Comparison of ENCODE assay signal across 27 mouse cellular contexts in the genomic region with DNA sequence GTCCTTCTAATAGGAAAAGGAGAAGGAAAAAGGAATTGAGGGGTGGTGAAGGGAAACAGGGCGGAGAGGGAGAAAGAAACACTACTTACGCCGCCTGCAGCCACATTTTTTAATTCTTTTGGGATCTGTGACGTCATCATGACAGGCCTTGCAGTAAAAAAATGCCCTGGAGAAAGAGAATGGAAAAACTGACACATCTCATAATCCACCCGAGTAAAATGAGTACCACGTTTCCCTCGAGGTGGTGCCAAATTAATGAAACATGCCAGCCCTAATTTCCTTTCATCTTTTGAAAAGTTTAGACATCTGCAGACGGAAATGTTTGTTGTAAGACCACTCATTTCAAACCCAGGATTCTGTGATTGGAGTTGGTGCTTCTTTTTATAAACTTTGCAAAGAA.
DNase-seq lines count a peak whose midpoint lies in the region; ATAC-seq lines count a peak whose summit lies in the region.
"Had no signal": no experiment of that assay in that cellular context is flagged by ENCODE, and none has a peak within 500 bp of the region (broad histone marks: within the 10 kb centered on the region; RNA-seq: fewer than 3 reads in every experiment).

No protein-coding gene starts in this region.

- H3K27ac ChIP-seq in heart, embryonic 12.5 days (ENCODE audit: poor library complexity, severe bottlenecking), result no peak overlapping the region
- peak overlapping the region; percentile 28; the same call in 1 of the 2 replicates for H3K27ac ChIP-seq in limb, embryonic 13.5 days
- no peak overlapping the region for H3K27ac ChIP-seq in limb, embryonic 10.5 days
- H3K27ac ChIP-seq in brown adipose tissue, adult 24 weeks (replicated peaks; ENCODE audit: low read depth, low read length), result peak overlapping the region; percentile 87
- H3K27ac ChIP-seq: embryonic facial prominence, embryonic 13.5 days; forebrain, embryonic 12.5 days; hindbrain, embryonic 13.5 days; kidney, postnatal 0 days; lung, embryonic 15.5 days; midbrain, embryonic 12.5 days; neural tube, embryonic 12.5 days; stomach, embryonic 15.5 days had no signal

- 63% methylated on average over 8 of the region's 8 CpGs for WGBS in heart, embryonic 12.5 days
- 24% methylated on average over 8 of the region's 8 CpGs for whole genome bisulfite sequencing in limb, embryonic 13.5 days
- WGBS in limb, embryonic 10.5 days, result 76% methylated on average over 8 of the region's 8 CpGs

- no peak overlapping the region for H3K4me3 ChIP-seq in heart, embryonic 12.5 days
- no peak overlapping the region for H3K4me3 ChIP-seq in limb, embryonic 13.5 days
- H3K4me3 ChIP-seq in limb, embryonic 10.5 days, result no peak overlapping the region
- H3K4me3 ChIP-seq in brown adipose tissue, adult 24 weeks (ENCODE audit: insufficient read depth, low read depth, low read length), result no peak overlapping the region
- H3K4me3 ChIP-seq: embryonic facial prominence, embryonic 13.5 days; forebrain, embryonic 12.5 days; hindbrain, embryonic 13.5 days; lung, embryonic 15.5 days; midbrain, embryonic 12.5 days; myocyte; neural tube, embryonic 12.5 days; stomach, embryonic 15.5 days had no signal

- no peaks in the 10 kb centered on the region for H3K27me3 ChIP-seq in heart, embryonic 12.5 days (replicated peaks)
- H3K27me3 ChIP-seq in limb, embryonic 13.5 days, result 0 out of 2 replicates have a peak, but pooled peaks cover 2% of the 10 kb centered on the region
- H3K27me3 ChIP-seq in limb, embryonic 10.5 days (ENCODE audit: low read depth, poor library complexity, severe bottlenecking), result peaks cover 32% of the 10 kb centered on the region
- H3K27me3 ChIP-seq: embryonic facial prominence, embryonic 13.5 days; forebrain, embryonic 12.5 days; lung, embryonic 15.5 days; midbrain, embryonic 12.5 days; neural tube, embryonic 12.5 days; stomach, embryonic 15.5 days had no signal

- no peaks in the 10 kb centered on the region for H3K9me3 ChIP-seq in heart, embryonic 12.5 days (replicated peaks)
- no peaks in the 10 kb centered on the region for H3K9me3 ChIP-seq in limb, embryonic 13.5 days
- H3K9me3 ChIP-seq in limb, embryonic 10.5 days (replicated peaks), result no peaks in the 10 kb centered on the region
- H3K9me3 ChIP-seq: embryonic facial prominence, embryonic 13.5 days; forebrain, embryonic 12.5 days; hindbrain, embryonic 13.5 days; lung, embryonic 15.5 days; midbrain, embryonic 12.5 days; neural tube, embryonic 12.5 days; stomach, embryonic 15.5 days had no signal

- H3K36me3 ChIP-seq in heart, embryonic 12.5 days, result no peaks in the 10 kb centered on the region
- H3K36me3 ChIP-seq in limb, embryonic 13.5 days, result no peaks in the 10 kb centered on the region
- no peaks in the 10 kb centered on the region for H3K36me3 ChIP-seq in limb, embryonic 10.5 days
- H3K36me3 ChIP-seq: embryonic facial prominence, embryonic 13.5 days; forebrain, embryonic 12.5 days; lung, embryonic 15.5 days; midbrain, embryonic 12.5 days; neural tube, embryonic 12.5 days; stomach, embryonic 15.5 days had no signal

- H3K4me1 ChIP-seq in heart, embryonic 12.5 days (replicated peaks), result no peaks in the 10 kb centered on the region
- peaks cover 13% of the 10 kb centered on the region; the same call in 1 of the 2 replicates for H3K4me1 ChIP-seq in limb, embryonic 13.5 days
- H3K4me1 ChIP-seq in limb, embryonic 10.5 days, result peaks cover 5% of the 10 kb centered on the region
- H3K4me1 ChIP-seq in brown adipose tissue, adult 24 weeks (ENCODE audit: control insufficient read depth, insufficient read depth, insufficient read length, low read length), result peaks cover 3% of the 10 kb centered on the region; the same call in 1 of the 2 replicates
- H3K4me1 ChIP-seq: forebrain, embryonic 12.5 days; hindbrain, embryonic 13.5 days; lung, embryonic 15.5 days; midbrain, embryonic 12.5 days; neural tube, embryonic 12.5 days; stomach, embryonic 15.5 days had no signal

- ATAC-seq in heart, embryonic 12.5 days (ENCODE audit: insufficient number of reproducible peaks, low FRiP score), result no peak
- no peak for ATAC-seq in limb, embryonic 13.5 days (ENCODE audit: low FRiP score, low read depth)
- no peak for ATAC-seq in activated CD4-positive, CD25-positive, alpha-beta regulatory T cell, adult 4 months
- ATAC-seq: forebrain, postnatal 0 days; intestine, embryonic 16.5 days had no signal

- no peak overlapping the region for H3K9ac ChIP-seq in heart, embryonic 12.5 days
- no peak overlapping the region for H3K9ac ChIP-seq in limb, embryonic 13.5 days
- H3K9ac ChIP-seq: embryonic facial prominence, embryonic 13.5 days; forebrain, embryonic 12.5 days; forebrain, postnatal 0 days; hindbrain, embryonic 13.5 days; lung, embryonic 15.5 days; midbrain, embryonic 12.5 days; neural tube, embryonic 12.5 days; stomach, embryonic 15.5 days had no signal

- no peak overlapping the region for H3K4me2 ChIP-seq in heart, embryonic 12.5 days
- no peak overlapping the region for H3K4me2 ChIP-seq in limb, embryonic 13.5 days (replicated peaks)
- H3K4me2 ChIP-seq: embryonic facial prominence, embryonic 13.5 days; forebrain, embryonic 12.5 days; hindbrain, embryonic 13.5 days; liver, embryonic 11.5 days; lung, embryonic 15.5 days; midbrain, embryonic 12.5 days; neural tube, embryonic 12.5 days; stomach, embryonic 15.5 days had no signal

- DNase-seq in heart, adult 11 months, result peak; percentile 92
- DNase-seq in limb, embryonic 10.5 days (ENCODE audit: low spot score), result no peak
- no peak for DNase-seq in frontal cortex, postnatal 14 days (ENCODE audit: low spot score in 2 of 2)
- DNase-seq: adrenal gland, postnatal 10 days; B cell, adult 2 months; cerebellum, adult 11 months; cerebellum, adult 9-10 months; cerebellum, postnatal 36 days; forebrain, postnatal 0 days; kidney, adult 8-10 months; kidney, postnatal 4 days; layer of hippocampus, postnatal 36 days had no signal

Comparison
In these comparisons a context has a peak if more than half of its experiments do, and no peak if none do; other contexts are left out.
1. H3K27ac ChIP-seq: peak in limb, embryonic 13.5 days (single experiment) and brown adipose tissue, adult 24 weeks (single experiment); none in heart, embryonic 12.5 days (single experiment) and limb, embryonic 10.5 days (single experiment).